ENCODE assay signal across 10 mouse cellular contexts in the genomic region with DNA sequence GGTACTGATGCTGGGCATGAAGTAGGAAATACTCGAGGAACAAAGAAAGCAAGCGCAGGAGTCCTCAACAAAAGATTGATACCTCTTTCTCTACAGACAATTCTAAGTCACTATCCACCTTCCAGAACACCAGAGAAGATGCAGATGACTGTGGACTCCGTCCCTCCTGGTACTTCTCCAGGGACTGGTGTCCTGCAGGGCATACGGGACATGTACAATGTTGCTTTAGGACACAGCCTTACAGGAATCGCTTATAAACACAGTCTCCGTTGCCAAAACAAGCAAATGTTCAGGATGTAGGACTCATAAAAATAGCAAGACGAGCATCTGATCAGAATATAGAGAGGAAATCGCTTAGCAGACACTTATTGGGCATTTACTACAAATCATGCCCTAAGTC.
"Had no signal": no experiment of that assay in that cellular context is flagged by ENCODE, and none has a peak within 500 bp of the region (broad histone marks: within the 10 kb centered on the region; RNA-seq: fewer than 3 reads in every experiment).

No protein-coding gene starts in this region.

- DNase-seq: kidney, postnatal 25 days; layer of hippocampus, adult 9-11 months; liver; lung, adult 18-20 months; lung, postnatal 10 days; lung, postnatal 36 days; retina, postnatal 1 day; right cerebral cortex, postnatal 25 days; spleen, adult 18-20 months; thymus, postnatal 25 days had no signal
